Mouse (Mus musculus) testis, postnatal 10 days (tissue): Measurements from ENCODE around the gene Ccdc155.
A peak's percentile ranks its signal among the peaks of the same experiment; 100 is the strongest.
"Not testable (repeated sequence)": the region's sequence is repeated elsewhere in the genome, so short reads cannot be mapped to it uniquely, and the experiment has no call there.

Source experiments
- DNase-seq: peaks from one replicate; pipeline ENCODE4 v3.0.0; 2021; ENCODE audit warnings: low spot score

The Ccdc155 gene

GRCm38 (mm10) chr7:45190186-45190585 is 14.5 kb downstream of the Ccdc155 start:
- no peak for DNase-seq

GRCm38 (mm10) chr7:45189600-45189999 is 15.1 kb downstream of the Ccdc155 start:
- no peak for DNase-seq

GRCm38 (mm10) chr7:45185921-45186320 is 18.8 kb downstream of the Ccdc155 start:
- no peak for DNase-seq

GRCm38 (mm10) chr7:45183672-45184071 is 21.0 kb downstream of the Ccdc155 start:
- DNase-seq: no peak

- DNase-seq: no peak
Observed at GRCm38 (mm10) chr7:45182606-45183005, 22.1 kb downstream of the Ccdc155 start.

GRCm38 (mm10) chr7:45182199-45182601 is 22.5 kb downstream of the Ccdc155 start:
- peak; percentile 83 for DNase-seq

GRCm38 (mm10) chr7:45181540-45181939 is 23.2 kb downstream of the Ccdc155 start:
- peak; percentile 64 for DNase-seq

GRCm38 (mm10) chr7:45180896-45181477 is 23.7 kb downstream of the Ccdc155 start, which contains the start of gene Pth2:
TSS of gene Pth2 (plus strand) at chr7:45180995.
- no peak for DNase-seq

- no peak for DNase-seq
Observed at GRCm38 (mm10) chr7:45179469-45179868, 25.2 kb downstream of the Ccdc155 start, which contains the start of gene Gfy. TSS of gene Gfy (minus strand) at chr7:45179569.

GRCm38 (mm10) chr7:45178550-45178949 is 26.1 kb downstream of the Ccdc155 start:
- DNase-seq: peak; percentile 63

GRCm38 (mm10) chr7:45176356-45176755 is 28.3 kb downstream of the Ccdc155 start:
- DNase-seq: no peak

GRCm38 (mm10) chr7:45175929-45176328 is 28.8 kb downstream of the Ccdc155 start:
- DNase-seq: no peak

GRCm38 (mm10) chr7:45175398-45175797 is 29.3 kb downstream of the Ccdc155 start:
- no peak for DNase-seq

GRCm38 (mm10) chr7:45174567-45175280 is 30.0 kb downstream of the Ccdc155 start:
- no peak for DNase-seq

GRCm38 (mm10) chr7:45173772-45174171 is 30.9 kb downstream of the Ccdc155 start:
- not testable (repeated sequence) for DNase-seq

- DNase-seq: peak; percentile 66
Observed at GRCm38 (mm10) chr7:45172974-45173373, 31.7 kb downstream of the Ccdc155 start.

GRCm38 (mm10) chr7:45169495-45169894 is 35.2 kb downstream of the Ccdc155 start:
- no peak for DNase-seq

- DNase-seq: no peak
Observed at GRCm38 (mm10) chr7:45168656-45169055, 36.0 kb downstream of the Ccdc155 start.

- no peak for DNase-seq
Observed at GRCm38 (mm10) chr7:45167761-45168445, 36.8 kb downstream of the Ccdc155 start.

GRCm38 (mm10) chr7:45166950-45167401 is 37.7 kb downstream of the Ccdc155 start:
- no peak for DNase-seq

GRCm38 (mm10) chr7:45165701-45166100 is 39.0 kb downstream of the Ccdc155 start:
- no peak for DNase-seq

GRCm38 (mm10) chr7:45164833-45165232 is 39.9 kb downstream of the Ccdc155 start:
- DNase-seq: no peak
